Mouse (Mus musculus): ENCODE results near the gene Fgf10.

Fgf10 gene

DNA sequence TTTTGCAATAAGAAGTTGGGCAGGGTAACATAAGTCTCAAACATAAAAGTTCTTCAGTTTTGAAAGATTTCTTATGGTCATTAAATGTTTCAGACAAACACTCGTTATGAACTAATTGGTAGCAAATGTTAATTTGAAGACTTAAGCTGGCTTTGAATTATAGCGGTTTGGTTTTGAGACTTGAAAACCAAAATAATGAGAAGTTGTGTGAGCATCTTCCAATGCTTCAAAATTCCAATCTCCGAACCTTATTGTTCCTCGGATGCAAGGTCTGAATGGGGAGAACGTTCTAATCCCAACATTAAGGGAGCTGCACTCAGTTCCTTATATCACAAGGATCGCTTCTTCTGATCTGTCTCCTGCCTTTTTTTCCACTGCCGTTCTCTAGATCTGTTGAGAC, at the start of gene Fgf10:
Fgf10 (plus strand) TSS at position 301 of the 400 bp plus-strand sequence.
- DNase-seq (ENCODE audit: low spot score in 2 of 2), result no peak

DNA sequence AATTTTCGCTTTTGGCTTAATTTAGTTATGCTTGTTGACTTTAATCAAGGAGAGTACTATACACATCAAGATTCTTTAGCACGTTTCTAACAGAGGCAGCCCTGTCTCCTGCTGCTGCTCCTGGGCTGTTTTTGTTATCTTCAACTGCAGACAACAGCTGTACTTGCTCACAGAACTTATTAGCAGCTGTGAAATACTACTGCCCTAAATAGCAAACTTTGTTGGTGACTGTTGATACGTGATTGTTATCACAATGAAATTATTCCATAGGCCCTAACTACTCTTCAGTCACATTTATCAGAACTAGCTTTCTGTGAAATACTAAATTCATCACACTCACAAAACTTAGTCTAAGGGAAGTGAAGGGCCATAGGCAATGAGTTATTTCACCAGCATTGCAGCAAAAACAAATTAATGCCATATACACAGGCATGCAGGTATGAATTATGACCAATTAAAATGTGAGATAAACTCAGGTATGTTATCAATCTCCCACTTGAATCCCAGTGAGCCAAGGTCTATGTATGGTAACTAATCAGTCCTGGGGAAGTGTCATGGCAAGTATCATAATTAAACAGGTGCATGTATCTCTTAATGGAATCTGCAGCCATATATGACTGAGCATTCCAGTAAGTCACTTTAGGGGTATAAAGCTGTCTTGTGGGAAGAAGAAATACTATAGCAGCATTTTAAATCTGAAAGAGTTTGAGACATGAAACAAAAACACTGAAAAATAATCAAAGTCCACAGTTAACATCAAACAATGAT, 39.7 kb upstream of the Fgf10 start:
- DNase-seq (ENCODE audit: low spot score in 2 of 2), result no peak

DNA sequence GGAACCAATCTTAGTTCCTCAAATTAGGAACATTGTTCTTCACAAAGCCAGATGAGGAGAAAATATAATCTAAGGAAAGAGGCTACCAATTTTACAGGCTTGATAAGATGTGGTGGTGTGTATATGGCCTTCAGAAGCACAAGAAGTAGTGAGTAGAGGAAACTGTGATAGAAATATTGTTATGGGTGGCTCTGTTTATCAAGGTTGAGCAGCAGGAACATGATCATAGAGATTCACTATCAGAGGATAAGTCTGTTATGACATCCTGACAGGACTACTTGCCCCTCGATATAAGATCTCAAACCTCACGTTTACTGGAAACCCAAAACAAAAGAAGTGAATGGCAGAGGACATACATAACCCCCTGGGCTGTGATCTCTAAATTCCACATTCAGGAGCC, 38.1 kb upstream of the Fgf10 start:
- no peak for DNase-seq (ENCODE audit: low spot score in 2 of 2)

DNA sequence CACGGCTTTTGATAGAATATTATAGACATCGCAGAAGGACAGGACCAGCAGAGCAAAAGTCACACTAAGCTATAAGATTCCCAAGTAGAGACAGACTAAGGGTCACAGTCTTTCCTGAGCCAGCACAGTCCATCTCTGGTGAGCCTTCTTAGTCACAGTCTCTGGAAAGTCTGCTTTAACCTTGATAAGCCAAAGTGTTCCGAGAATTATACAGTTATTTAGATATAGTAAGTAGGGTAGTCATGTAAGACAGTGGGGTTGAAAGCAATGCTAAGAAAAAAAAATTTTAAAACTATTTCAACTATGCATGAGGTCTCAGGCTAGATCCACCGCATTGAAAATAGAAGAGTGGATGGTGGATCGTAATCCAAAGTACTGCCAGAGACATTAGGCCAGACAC, 33.5 kb upstream of the Fgf10 start:
- no peak for DNase-seq (ENCODE audit: low spot score in 2 of 2)

DNA sequence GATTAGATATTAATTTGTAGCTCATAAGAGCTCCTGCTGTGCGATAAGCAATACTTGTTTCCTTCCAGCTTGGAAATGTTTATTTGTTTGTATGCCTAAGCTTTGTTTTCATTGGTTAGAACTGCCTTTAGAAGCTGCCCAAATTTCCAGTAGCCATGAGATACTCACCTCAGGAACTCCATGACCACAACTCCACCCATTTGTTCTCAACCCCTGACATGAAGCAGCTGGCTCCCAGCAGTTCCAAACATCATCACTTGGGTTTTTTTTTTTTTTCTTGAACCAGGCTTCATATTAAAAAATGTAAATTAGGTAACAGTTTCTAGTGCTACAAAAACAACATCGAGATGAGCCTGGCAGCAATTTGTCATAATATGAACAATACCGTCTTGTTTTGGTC, 27.0 kb upstream of the Fgf10 start:
- DNase-seq (ENCODE audit: low spot score in 2 of 2), result no peak

DNA sequence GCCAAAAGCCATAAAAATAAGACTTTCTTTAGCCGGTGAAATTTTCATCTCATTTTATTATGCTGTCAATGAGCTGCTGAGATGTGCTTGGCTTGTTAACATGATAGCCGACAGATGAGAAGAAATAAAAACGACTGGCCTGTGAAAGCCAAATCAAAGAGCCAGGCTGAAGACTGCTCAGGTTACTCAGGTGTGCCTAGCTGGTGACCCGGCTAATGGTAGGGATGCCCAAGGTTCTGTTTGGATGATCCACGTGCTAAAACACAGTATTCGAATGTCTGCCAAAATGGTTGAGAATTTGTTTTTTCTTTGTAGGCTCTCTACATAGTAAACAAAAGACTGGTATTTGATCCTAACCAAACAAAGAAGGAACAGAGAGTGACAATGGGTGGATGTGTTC, 26.5 kb upstream of the Fgf10 start:
- DNase-seq (ENCODE audit: low spot score in 2 of 2), result no peak

DNA sequence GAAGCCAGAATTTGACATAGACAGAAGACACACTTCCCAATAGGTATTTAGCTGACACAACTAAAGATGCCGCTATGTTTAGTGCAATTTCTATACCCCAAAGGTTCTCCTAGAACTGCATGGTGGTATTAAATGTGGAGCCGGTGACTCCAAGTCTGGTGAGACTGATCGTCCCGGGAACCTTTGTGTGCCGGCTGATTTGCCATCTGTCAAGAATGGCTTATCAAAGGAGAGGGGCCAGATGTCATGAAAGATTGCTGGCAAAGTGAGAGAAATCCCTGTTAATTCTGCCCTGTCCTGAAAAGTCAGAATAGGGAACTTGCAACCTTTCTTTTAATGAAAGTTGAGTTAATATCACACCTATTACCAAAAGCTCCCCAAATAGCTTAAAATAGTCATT, 12.6 kb upstream of the Fgf10 start:
- DNase-seq (ENCODE audit: low spot score in 2 of 2), result no peak

DNA sequence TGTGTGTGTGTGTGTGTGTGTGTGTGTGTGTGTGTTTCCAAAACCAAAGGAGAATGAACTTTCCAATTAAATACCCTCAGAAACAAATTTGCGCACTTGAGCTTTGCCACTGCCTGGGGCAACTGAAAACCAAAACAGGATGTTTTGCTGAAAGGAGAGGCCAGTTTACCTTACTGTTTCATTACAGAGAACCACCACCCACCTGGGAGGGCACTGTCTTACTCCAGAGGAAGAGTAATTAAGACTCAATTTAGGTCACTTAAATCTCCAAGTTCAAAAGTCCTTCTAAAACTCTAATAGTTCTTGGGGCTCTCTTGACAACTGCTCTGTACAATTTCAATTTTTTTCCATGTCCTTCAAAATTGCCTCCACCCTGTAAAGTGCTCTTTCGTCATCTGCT, 11.6 kb upstream of the Fgf10 start:
- DNase-seq (ENCODE audit: low spot score in 2 of 2), result no peak

DNA sequence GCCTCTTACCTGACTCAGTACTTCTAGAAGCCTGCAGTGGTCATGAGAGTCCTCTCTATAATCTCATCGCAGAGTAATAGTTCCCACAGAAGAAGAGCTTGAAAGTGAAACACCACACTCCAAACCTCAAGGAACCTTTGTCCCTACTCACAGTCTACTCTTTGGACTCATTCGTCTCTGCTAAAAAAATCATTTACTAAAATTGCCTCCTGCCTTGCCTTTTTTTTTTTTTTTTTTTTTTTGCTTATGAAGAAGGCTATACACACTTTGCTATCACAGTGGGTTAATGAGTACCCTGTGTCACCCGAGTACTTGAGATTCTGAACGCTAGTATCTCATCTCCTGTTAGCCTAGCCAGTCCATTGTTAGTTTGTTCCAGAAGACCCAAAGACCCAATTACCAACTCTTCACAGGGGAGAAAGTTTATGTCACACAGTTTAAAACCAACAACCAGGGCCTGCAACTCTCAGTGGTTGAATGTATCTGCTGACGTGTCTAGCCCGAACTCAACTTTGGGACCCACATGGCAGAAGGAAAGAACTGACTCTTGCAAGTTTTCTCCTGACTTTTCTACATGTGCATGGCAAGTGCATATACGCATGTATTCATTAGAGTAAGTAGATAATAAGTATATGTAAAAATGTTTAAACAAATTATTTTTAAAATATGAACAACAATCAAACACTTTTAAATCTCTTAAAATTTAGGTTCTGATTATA, 10.8 kb upstream of the Fgf10 start:
- DNase-seq (ENCODE audit: low spot score in 2 of 2), result no peak

DNA sequence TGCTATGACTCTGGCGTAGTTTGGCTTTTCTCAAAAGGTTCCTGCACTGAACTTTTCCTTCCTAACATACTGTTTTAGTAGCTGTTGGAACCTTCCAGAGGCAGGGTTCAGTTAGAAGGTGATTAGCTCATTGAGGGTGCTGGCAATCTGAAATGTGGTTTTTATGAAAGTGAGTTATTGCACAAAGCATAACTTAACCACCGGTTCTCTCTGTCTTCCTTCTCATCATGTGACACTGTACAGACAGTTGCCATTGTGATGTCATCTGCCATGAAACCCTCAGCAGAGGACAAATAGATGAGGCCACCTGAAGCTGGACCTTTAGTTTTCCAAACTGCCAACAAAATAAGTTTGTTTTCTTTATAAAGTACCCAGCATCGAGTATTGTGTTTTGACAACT, 7.9 kb upstream of the Fgf10 start:
- DNase-seq (ENCODE audit: low spot score in 2 of 2), result no peak

DNA sequence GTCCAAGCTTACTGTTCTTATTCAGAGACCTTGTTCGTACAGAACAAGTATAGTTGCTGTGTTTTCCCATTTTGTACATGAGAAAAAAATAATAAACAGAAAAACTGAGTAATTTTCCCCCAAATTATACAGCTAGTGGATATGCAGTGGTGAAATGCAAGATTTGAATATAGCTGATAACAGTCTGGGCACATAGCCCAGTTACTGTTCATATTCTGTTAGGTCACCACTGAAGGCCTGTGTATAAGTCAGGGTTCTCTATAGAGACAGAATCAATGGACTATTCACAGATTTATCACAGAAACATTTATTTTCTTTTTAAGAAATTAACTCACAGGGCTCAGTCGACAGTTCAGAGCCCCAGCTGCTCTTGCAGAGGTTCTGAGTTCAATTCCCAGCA, 4.7 kb upstream of the Fgf10 start:
- DNase-seq (ENCODE audit: low spot score in 2 of 2), result no peak

DNA sequence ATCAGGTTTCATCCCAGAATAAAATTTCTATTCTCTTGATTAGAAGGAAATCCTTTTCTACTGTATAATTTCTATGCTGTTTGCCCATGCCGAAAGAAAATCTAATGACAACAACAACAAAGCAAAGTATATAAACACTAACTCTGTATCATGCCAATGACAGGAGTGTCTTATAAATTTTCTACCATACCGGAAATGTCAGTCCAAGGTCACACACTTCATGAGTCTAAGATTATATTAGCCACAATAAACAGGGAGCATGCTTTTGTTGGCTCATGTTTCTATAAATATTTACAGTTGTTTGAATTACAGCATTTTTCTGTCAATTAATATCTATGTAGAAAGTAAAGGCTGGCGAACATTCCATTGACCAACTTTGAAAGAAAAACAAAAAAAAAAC, 9.6 kb downstream of the Fgf10 start:
- no peak for DNase-seq (ENCODE audit: low spot score in 2 of 2)

DNA sequence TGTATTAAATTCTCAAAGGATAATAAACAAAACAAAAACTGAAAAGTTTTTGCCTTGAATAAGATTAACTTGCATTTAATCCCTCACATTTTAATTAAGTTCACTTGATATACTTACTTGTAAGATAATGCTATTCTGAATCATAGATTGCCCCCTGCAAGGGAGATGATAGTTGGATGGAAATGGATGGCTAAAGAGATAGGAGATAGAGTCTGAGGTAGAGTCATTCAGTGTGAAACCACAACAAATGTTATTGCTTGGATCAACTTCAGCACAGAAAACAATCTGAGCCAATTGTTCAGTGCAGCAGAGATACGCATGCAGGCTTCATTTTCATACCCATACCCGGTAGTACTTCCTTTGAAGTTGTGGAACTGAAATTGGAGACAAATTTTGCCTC, 23.5 kb downstream of the Fgf10 start:
- no peak for DNase-seq (ENCODE audit: low spot score in 2 of 2)

DNA sequence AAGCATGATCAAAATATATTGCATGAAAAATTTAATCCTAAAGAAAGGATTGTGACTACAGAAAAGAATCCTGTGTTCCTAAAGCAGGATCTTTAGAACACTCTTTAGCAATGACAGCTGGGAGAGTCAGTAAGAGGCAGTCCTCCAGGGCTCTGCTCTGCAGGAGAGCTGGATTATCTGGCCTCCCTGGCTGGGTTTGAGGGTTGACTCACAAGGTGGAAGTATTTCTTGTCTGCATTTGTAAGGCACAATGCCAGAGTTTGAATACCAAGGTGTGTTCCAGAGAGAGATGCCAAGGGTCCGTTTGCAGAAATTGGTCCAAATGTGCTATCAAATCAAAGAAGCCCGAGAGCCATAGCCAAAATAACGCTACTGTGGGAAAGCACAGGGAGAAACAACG, 25.5 kb downstream of the Fgf10 start:
- DNase-seq (ENCODE audit: low spot score in 2 of 2), result no peak

DNA sequence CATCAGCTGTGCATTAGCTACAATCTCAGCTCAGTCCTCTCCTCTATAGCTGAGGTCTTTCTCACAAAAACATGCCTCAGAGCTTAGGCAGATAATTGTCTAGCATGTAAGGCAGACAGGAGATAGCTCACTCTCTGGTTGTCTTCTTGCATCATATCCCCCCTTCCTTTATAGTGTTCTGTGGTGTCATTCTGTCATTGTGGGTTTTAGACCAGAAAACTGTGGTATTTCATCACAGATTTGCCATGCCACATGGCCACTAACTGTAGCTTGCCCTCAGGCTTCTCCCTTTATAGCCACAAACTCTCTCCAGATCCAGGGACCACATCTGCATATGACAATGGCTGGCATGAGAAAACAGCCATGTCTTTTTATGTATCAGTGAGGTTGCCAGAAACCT, 34.1 kb downstream of the Fgf10 start:
- no peak for DNase-seq (ENCODE audit: low spot score in 2 of 2)

DNA sequence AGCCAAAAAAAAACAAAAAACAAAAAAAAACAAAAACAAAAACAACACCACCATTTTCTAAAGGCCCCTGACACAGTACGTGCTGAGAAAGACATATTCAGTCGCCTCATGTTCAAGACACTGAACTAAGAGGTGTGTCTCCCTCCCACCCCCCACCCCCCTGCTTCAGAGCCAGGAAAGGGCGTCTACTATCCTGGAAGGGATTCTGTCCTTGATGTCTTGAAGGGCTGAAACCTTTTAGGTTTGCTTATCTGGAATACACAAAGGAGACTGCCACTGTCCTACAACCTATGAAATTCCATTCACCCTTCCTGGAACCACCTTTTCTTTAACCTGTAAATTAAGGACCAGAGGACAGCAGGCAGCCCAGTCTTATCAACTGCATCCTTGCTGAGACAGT, 36.1 kb downstream of the Fgf10 start:
- no peak for DNase-seq (ENCODE audit: low spot score in 2 of 2)

DNA sequence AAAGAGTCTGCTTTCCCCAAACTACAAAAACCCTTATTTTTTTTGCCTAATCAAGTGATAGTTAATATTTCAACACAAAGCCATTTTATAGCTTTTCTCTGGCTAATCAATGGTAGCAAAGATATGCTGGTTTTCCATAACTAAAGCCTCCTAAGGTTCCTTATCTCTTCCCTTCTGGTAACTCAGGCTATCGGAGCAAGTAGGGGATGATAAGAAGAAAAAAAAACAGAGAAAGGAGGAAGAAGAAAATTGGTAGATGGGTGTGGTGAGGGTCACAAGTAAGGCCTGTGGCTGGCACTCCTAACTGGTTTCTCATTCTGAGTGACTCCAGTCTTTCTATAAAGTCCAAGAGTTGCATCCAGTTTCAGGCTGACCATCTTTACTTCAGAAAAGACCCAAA, 40.3 kb downstream of the Fgf10 start:
- DNase-seq (ENCODE audit: low spot score in 2 of 2), result no peak

DNA sequence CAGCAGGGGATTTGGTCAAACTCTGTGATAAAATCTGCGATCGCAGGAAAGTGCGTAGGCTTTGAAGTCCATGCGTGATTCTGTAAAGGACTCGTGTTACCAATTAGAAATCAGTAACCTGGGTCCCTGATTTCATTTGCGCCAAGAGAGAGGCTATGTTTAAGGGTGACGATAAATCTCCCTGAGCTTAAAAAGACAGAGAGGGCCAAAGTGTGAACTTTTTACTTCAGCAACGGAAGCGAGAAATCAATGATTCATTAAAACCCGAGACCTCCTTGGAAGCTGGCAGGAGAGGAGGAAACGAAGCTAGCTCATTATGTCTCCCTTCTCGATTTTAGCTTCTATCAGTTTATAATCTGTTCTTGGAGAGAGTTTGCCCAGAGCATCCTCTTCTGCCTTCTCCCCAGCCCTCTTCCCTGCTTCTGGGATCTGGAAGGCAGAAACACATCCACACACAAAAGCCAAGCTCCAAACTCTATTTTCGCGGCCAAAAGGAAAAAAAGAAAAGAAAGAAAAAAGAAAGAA, 44.1 kb downstream of the Fgf10 start:
- no peak for DNase-seq (ENCODE audit: low spot score in 2 of 2)

DNA sequence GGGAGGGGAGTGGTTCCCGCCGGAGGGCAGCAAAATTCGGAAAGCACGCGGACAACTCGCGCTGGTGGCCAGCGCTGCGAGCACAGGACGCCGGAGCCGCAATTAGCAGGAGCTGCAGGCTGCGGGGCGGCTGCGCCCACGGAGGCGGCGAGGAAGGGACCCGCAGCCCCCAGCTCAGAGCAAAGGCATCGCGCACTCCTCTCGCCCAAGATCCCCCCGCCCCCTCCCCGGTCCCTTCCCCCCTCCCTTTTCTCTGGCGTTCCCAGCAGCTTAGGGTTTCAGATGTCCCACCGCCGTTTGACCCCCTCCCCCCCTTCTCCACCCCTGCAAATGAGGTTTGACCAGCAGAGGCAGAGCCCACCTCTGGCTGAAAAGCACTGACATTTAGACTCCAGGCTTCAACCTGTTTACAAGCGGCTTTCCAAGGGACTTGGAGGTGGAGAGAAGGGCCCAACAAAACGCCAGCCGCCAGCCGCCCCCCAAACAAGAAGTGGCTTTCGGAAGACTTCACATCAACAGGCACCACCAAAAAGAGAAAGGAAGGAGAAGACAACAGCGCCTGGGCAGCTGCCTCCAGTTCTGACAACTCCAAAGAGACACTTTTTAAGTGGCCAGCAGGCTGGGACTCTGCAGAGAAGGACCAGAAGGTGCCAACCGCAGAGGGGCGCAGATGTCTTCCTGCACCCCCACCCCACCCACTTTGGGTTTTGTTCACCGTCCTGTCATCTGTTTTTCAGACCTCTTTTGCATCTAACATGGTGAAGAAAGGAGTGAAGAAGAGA, 44.9 kb downstream of the Fgf10 start:
- DNase-seq (ENCODE audit: low spot score in 2 of 2), result peak in 1 of 2 experiments; percentile 21

DNA sequence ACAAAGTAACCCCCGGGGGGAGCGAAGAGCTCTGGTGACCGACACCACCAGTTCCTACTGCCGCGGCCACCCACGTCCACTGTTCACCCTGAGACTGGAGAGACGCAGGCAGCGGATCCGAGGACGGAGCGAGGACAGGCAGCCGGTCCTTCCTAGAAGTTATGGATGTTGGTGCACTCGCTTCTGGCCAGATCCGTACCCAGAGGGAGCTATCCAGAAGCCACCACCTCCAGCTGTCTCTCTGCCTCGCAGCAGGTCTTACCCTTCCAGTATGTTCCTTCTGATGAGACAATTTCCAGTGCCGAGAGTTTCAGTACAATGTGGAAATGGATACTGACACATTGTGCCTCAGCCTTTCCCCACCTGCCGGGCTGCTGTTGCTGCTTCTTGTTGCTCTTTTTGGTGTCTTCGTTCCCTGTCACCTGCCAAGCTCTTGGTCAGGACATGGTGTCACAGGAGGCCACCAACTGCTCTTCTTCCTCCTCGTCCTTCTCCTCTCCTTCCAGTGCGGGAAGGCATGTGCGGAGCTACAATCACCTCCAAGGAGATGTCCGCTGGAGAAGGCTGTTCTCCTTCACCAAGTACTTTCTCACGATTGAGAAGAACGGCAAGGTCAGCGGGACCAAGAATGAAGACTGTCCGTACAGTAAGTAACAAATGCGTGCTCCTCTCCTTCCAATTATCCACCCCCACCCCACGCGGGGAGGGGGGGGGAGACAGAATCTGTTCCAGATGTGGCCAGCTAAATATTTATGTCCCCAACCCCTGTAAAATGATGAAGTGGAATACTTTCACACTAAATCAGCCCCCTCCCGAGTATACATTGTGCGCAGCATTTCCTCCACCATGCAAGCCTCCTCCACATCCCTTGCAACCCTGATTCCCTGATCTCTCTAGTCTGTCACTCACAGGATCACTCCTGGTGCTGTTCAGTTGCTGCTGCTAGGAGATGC, 45.8 kb downstream of the Fgf10 start:
- peak; percentile 12 to 31 for DNase-seq (ENCODE audit: low spot score in 2 of 2)

DNA sequence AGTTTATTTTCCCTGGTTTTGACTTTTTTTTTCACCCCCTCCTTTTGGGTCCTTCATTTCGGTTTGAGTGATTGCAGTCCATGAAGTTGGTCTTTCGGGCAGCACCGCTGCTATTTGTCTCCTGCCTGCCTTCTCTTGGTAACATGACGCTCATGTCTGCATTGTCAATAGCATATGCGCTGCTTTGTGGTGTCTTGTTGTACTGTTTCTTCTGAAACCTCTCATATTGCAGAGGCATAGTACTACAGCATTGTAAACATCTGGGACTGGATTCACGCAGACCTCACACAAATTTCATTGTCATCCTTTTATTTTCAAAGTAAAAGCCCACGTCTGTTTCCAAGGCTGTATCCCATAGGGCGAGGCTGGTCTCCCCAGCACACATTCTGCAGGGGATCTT, 46.7 kb downstream of the Fgf10 start:
- DNase-seq (ENCODE audit: low spot score in 2 of 2), result no peak
